Mouse (Mus musculus) lung, postnatal 25 days (tissue): ENCODE measurements around the gene Pde4dip.

Experiments
- DNase-seq: peaks from one replicate; pipeline ENCODE4 v3.0.0; 2022; ENCODE audit warnings: low spot score

Pde4dip gene

GRCm38 (mm10) chr3:97686372-97687117 lies 202.0 kb downstream of the Pde4dip start:
- DNase-seq = no peak

- DNase-seq = peak; percentile 75
These were observed 204.8 kb downstream of the Pde4dip start for GRCm38 (mm10) chr3:97683560-97684195.

- DNase-seq = no peak
These were observed 205.9 kb downstream of the Pde4dip start for GRCm38 (mm10) chr3:97682576-97682975.

GRCm38 (mm10) chr3:97682159-97682502 lies 206.4 kb downstream of the Pde4dip start:
- DNase-seq = no peak

GRCm38 (mm10) chr3:97681321-97682158 lies 207.0 kb downstream of the Pde4dip start:
- peak; percentile 80 for DNase-seq

GRCm38 (mm10) chr3:97680631-97681320 lies 207.7 kb downstream of the Pde4dip start:
- DNase-seq = peak; percentile 77

- DNase-seq = no peak
These were observed 210.1 kb downstream of the Pde4dip start for GRCm38 (mm10) chr3:97678416-97678815.

- DNase-seq = no peak
These were observed 212.4 kb downstream of the Pde4dip start for GRCm38 (mm10) chr3:97676126-97676525.

GRCm38 (mm10) chr3:97674644-97675110 lies 213.8 kb downstream of the Pde4dip start, which contains the start of gene Gm17651:
Gm17651 (minus strand) TSS chr3:97674694.
- no peak for DNase-seq

GRCm38 (mm10) chr3:97667093-97667675 lies 221.3 kb downstream of the Pde4dip start:
- no peak for DNase-seq

GRCm38 (mm10) chr3:97666154-97666553 lies 222.4 kb downstream of the Pde4dip start:
- no peak for DNase-seq

- DNase-seq = no peak
These were observed 223.0 kb downstream of the Pde4dip start for GRCm38 (mm10) chr3:97665525-97665924.

GRCm38 (mm10) chr3:97661206-97661605 lies 227.3 kb downstream of the Pde4dip start:
- DNase-seq = no peak

- no peak for DNase-seq
These were observed 228.8 kb downstream of the Pde4dip start for GRCm38 (mm10) chr3:97659746-97660145.

GRCm38 (mm10) chr3:97658426-97659193 lies 229.9 kb downstream of the Pde4dip start:
- no peak for DNase-seq

GRCm38 (mm10) chr3:97657655-97658411 lies 230.7 kb downstream of the Pde4dip start, which contains the start of gene Prkab2:
Prkab2 (plus strand) TSS chr3:97658193.
- peak; percentile 98 for DNase-seq

GRCm38 (mm10) chr3:97654901-97655300 lies 233.6 kb downstream of the Pde4dip start:
- no peak for DNase-seq

- no peak for DNase-seq
These were observed 234.7 kb downstream of the Pde4dip start for GRCm38 (mm10) chr3:97653781-97654180.

GRCm38 (mm10) chr3:97651604-97652003 lies 236.9 kb downstream of the Pde4dip start:
- no peak for DNase-seq

- no peak for DNase-seq
These were observed 239.0 kb downstream of the Pde4dip start for GRCm38 (mm10) chr3:97649469-97649868.
